Mouse (Mus musculus) small intestine, adult 10 weeks (tissue): ENCODE data around the gene Lrrn4cl. TPM values are rescaled to one million over a fixed set of nuclear protein-coding genes. Genes with fewer than 3 reads are reported as not detected.

ENCODE experiments used
- polyA plus RNA-seq: library from polyadenylated mRNA; stranded (reverse); fragments of 350-450 nt; fragmentation: Illumina TruSeq; extraction: RNeasy Lipid Tissue Mini Kit (QIAGEN cat#74804); gene quantifications from one replicate; pipeline ENCODE4 v1.2.3, GENCODE M21; 2014; ENCODE audit warnings: low replicate concordance

The Lrrn4cl gene
- polyA plus RNA-seq, result 0.82 TPM

GRCm38 (mm10) chr19:8850402-8850901 lies at the start of gene Lrrn4cl:
Gene Lrrn4cl, plus strand, starts transcription at chr19:8850768.

DNA sequence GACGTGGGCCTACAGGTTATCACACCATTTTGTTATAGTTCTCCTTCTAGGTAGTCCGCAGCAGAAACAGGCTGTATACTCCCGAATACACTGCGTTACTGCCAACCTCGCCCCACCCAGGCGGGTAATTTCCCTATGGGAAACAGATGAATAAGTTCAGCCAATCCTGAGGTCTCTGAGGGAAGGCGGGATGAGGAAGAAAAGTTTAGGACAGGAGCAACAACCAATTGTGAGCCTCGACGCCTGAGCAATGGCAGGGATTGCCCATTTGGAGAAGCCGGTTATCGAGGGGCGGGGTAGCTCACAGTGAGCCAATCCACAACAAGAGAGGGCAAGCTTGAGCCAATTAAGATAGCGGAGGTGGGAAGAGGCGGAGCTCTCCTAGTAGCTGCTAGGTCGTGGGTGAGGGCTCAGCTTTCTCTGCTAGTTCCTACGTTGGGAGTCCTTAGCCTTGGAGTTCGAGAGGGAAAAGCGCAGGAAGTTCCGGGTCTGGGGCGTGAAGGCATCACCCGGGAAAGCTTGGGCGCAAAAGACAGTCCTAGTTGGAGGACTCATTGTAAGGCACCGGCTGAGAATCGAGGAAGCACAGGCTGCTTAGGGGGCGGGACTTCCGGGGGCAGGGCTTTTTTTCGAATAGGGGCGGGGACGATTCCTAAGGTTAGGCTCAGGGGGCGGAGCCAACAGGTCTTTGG lies 48.3 kb upstream of the Lrrn4cl start, which contains the start of gene Zbtb3:
TSS of gene Zbtb3 (plus strand) at position 426 of the 692 bp plus-strand sequence.

GRCm38 (mm10) chr19:8818801-8819595 lies 31.6 kb upstream of the Lrrn4cl start, which contains the start of gene Ttc9c:
Gene Ttc9c, minus strand, starts transcription at chr19:8819333.

DNA sequence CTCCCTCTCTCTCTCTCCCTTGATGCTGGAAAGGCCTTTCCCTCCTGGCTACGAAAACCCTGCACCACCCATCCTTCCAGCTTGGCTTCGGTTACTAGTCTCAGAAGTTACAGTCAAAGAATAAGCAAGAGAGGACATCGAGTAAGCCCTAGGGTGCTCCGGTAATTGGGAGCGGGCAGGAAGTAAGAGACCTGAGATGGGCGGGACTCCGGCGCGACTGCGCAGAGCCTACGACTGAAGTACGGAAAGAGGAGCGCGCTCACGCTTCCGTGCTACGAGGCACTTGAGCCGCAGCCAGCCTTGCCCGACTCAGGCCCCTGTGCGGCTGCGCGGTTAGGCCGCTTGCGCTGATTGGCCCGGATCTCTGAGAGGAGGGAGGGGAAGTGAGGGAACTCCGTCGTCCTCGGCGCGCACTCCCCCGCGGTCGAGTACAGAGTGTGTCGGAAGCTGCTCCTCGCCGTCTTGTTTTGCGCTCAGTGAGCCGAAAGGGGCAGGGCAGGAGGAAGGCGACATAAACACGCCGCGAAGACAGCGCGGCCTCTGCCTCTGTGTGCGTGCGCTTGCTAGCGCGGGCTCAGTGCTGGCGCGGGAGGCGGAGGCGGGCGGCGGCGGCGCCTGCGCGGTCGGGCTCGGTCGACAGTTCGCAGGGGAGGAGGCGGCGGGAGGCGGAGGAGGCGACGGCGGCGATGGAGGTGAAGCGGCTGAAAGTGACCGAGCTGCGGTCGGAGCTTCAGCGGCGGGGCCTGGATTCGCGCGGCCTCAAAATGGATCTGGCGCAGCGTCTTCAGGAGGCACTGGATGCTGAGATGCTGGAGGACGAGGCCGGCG lies 30.8 kb upstream of the Lrrn4cl start, which contains the start of gene Hnrnpul2:
TSS of gene Hnrnpul2 (plus strand) at position 415 of the 828 bp plus-strand sequence.

GRCm38 (mm10) chr19:8829660-8830059 lies 20.9 kb upstream of the Lrrn4cl start, which contains the start of gene AC129217.1:
Gene AC129217.1, plus strand, starts transcription at chr19:8829773.

DNA sequence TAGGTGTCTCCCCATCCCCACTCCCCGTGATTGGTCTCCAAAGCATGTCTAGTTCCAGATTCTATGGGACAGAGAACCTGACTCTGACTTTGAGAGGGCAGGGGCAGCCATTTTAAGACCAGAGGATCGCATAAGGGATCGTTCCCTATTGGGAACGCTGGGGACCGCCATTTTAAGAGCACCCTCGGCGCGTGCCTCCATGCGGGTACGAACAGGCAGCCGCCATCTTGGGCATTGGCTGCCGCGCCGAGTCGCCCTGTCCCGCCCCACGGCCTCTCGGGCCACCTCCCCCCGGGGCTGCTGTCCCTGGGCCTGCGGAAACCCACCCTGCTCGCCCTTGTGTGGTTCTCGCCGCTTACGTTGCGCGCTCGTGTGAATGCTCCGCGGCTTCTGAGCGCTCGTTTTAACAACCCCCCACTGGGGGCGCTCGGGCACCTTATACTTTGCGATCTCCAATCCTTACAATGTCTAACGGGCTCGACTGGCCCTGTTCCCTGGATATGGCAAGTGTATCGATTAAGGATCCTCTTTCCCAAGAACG lies 13.2 kb upstream of the Lrrn4cl start, which contains the start of gene Bscl2:
TSS of gene Bscl2 (plus strand) at position 217 of the 541 bp plus-strand sequence.

DNA sequence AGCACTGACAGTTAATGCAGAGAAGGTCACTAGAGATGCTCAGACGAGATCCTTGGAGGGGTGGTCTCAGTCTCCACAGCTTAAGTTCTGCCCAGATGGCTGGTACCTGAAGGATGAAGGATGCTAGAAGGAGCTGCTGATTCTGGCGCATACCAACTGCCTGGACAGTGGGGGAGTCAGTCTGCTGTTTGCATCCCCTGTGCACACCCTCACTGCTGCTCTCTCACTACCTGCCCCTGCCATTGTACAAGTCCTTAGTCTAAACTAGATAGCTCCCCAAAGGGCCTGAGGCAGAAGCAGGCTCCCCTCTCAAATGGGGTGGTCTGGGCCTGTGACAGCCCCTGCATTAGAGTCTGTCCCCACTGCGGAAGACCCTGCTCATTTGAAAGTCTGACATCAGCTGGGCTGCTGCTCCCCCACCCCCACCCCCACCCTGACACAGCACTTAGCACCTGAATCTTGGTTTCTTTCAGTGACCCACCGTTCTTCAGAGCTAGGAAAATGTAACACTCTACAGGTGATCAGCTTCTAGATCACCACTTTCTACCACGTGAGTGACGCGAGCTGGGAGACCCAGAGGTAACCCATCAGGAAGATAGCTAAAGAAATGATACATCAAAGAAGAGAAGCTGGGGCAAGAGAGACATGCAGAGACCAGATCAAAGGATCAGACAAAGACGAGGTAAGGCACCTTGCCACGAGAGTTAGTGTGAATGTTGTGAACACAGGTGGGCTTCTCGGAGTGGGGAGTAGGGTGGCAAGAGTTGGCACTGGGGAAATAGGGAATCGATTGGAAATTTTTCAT lies 11.3 kb upstream of the Lrrn4cl start, which contains the start of gene Gng3:
TSS of gene Gng3 (minus strand) at position 92 of the 805 bp plus-strand sequence.

DNA sequence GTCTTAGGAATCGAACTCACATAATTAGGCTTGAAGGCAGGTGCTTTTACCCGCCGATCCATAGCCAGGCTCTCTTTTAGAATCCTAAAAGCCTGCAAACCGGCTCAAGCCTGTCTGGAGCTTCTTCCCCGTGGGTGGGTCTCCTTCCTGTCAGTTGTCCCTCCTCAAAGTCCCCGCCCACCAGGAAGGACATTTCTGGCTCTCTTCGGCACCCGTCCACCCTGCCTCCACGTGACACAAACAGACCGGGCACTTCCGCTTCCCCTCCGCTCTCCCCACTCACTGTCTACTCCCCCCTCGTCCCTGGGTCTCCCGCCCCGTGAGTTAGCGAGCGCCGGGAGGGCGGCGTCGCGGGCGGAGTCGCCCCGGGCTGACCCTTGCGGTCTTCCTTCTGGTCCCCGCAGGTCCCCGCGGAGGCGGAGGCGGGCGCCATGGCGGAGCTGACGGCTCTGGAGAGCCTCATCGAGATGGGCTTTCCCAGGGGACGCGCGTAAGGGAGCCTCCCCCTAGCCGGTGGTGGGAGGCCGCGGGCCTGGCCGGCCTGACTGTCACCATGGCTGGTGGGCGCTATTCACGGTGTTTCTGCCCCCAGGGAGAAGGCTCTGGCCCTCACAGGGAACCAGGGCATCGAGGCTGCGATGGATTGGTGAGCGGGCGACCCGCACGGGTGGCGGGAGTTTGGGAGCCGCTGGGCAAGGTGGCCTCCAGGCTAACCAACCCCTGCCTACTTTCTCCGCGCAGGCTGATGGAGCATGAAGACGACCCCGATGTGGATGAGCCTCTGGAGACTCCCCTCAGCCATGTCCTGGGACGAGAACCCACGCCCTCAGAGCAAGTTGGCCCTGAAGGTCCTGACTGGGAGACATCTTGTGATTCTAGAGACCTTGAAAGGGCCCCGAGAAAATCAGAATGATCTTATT lies 21.0 kb downstream of the Lrrn4cl start, which contains the start of gene Ubxn1:
TSS of gene Ubxn1 (plus strand) at position 230 of the 920 bp plus-strand sequence.

DNA sequence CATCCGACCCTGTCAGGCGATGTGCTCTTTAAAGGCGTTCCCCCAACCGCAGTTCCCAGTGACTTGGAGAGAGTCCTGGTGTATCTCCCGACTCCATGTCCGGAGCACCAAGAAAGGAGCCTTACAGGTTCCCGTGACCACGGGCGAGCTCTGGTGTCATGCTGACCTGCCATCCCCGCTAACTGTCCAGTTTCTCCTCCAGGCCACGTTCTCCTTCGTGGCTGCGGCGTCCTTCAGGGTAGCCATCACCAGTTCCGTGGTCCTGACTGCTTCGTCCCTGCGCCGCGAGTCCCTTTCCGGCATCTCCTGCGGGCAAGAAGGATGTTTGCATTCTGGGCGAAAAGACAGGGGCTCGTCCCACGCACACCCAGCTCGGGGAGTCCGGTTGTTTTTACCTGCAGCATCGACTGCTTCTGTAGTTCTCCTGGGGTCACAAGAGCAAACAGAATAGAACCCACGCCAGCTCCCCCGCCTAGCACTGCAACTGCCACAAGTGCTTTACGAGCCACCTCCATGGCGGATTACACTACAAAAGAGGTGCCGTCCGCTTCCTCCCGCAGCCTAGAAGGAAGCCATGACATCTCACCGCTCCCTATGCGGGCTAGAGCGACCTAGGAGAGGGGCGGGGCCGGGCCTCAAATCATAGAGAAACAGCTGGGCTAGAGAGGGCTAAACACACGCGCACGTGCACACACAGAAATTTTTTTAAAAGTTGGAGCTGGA lies 29.9 kb downstream of the Lrrn4cl start, which contains the start of gene Uqcc3:
TSS of gene Uqcc3 (minus strand) at position 613 of the 723 bp plus-strand sequence.

GRCm38 (mm10) chr19:8883616-8884015 lies 33.0 kb downstream of the Lrrn4cl start, which contains the start of the genes Lbhd1 and Gm49403:
Gene Lbhd1, plus strand, starts transcription at chr19:8883732.
Gene Gm49403, plus strand, starts transcription at chr19:8883930.

DNA sequence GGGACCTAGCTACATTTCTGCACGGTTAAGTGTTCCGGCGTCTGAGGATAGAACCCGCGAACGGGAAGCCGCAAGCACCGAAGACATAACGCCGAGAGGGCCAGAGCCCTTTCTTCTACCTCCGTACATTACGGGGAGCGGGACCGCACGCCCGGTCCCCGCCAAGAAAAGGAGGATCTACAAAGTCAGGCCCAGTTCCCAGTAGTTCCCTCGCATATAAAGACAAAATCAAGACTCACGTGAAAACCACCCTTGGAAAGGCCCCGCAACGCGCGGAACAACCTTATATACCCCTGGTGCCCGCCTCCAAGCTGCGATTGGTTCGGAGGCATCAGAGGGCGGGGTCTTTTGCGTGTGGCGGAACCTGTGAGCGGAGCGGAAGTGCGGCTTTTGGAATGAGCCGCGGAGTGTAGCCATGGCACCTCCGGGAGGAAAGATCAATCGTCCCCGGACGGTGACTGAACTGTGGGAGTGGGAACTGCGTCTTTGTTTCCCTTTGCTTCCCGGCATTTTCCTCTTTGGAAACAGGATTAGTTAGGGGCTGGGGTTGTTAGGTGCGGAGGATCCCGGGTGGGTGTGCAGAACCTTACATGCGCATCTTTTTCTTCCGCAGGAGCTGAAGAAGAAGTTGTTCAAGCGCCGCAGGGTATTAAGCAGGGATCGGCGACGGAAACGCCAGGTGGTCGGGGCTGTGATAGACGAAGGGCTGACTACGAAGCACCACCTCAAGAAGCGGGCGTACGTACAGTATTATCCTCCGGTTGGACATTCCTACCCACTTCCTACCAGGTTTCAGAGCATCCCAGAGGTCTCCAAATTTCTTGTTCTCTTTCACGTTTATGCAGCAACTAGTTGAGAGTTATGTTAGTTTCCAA lies 38.2 kb downstream of the Lrrn4cl start, which contains the start of the genes 1810009A15Rik and Gm49416:
TSS of gene 1810009A15Rik (plus strand) at position 343 of the 875 bp plus-strand sequence.
TSS of gene Gm49416 (plus strand) at position 416 of the 875 bp plus-strand sequence.

GRCm38 (mm10) chr19:8892829-8893766 lies 42.5 kb downstream of the Lrrn4cl start, which contains the start of gene Ints5:
Gene Ints5, plus strand, starts transcription at chr19:8893005.

DNA sequence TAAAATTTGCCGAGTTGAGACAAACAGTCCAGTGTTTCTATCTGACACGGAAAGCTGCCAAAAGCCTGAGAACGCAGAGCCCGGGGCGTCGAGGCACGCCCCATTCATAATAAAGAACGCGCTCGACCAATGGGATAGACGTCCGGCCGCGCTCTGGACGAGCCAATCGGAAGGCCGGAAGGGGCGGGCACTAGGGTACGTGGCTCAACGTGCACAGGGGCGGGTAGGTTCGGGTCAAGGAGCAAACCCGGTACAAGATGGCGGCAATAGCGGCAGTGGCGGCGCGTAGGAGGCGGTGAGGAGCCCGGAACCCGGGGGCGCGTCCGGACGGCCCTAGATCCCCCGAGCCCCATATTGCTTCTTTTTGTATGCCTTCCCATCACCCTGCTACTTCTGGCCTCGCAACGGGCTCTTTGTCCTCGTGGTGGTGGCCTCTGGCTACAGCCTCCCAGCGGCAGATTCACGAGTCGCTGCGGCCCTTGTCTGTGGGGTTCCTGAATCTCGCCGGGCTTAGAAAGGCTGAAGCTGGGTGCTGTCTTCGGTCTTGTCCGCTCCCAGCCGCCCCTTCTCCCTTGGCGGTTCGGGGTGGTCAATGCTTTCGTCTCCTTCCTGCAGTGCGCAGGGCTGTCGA lies 47.4 kb downstream of the Lrrn4cl start, which contains the start of gene Ganab:
TSS of gene Ganab (plus strand) at position 207 of the 631 bp plus-strand sequence.

